9 mouse cellular contexts compared by ENCODE assay signal in the genomic region with DNA sequence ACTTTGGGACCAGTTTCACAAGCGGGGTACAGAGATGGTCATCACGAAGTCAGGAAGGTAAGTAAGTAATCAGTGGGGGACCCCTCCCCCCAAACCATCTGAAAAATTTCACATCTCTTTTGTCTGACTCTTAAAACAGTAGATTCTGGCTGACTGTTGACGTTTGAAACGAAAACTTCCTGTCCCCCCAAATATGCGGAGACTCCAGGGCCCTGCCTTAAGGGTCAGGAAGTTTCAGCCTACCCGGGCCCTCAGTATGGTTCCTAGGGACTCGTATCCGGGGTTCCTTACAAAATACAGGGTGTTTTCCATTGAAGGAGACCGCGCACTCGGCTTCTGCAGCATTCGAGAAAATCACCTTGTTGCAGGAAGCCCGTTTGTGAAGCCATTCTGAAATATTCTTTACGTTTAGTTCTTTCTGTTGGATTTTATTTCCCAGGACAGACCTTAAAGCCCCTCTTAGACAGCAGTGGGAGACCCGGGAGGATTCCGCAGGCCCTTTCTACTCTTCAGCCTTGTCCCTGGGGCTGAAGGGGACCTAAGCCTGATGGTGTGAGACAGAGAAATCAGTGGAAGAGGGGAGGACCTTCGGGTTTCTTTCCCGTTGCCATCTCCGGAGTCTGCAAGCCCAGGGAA. TPM values are rescaled to one million over a fixed set of nuclear protein-coding genes. Genes with fewer than 3 reads are reported as not detected.
DNase-seq lines count a peak whose midpoint lies in the region; ATAC-seq and TF ChIP-seq lines count a peak whose summit lies in the region.
"Had no signal": no experiment of that assay in that cellular context is flagged by ENCODE, and none has a peak within 500 bp of the region (broad histone marks: within the 10 kb centered on the region; RNA-seq: fewer than 3 reads in every experiment).

No protein-coding gene starts in this region.

- intact Hi-C loops in left cerebral cortex, postnatal 14 days (cut with DNase I) = loop anchor here (5.0 kb wide), 3 partner anchors 170 to 795 kb away; partner anchors contain the start of gene Lhx5

- H3K9me3 ChIP-seq in kidney, postnatal 0 days (replicated peaks; ENCODE audit: low read length) = no peaks in the 10 kb centered on the region
- no peaks in the 10 kb centered on the region for H3K9me3 ChIP-seq in embryonic facial prominence, embryonic 10.5 days
- H3K9me3 ChIP-seq in hindbrain, embryonic 16.5 days (ENCODE audit: control insufficient read depth, low read length) = no peaks in the 10 kb centered on the region
- no peaks in the 10 kb centered on the region for H3K9me3 ChIP-seq in midbrain, postnatal 0 days (ENCODE audit: low read length)

- no peaks in the 10 kb centered on the region for H3K4me1 ChIP-seq in kidney, postnatal 0 days (replicated peaks; ENCODE audit: insufficient read depth, low read length)
- H3K4me1 ChIP-seq in embryonic facial prominence, embryonic 10.5 days = peaks cover 58% of the 10 kb centered on the region
- peaks cover 4% of the 10 kb centered on the region for H3K4me1 ChIP-seq in hindbrain, embryonic 16.5 days (ENCODE audit: control insufficient read depth, insufficient read depth, low read depth, low read length)
- H3K4me1 ChIP-seq in midbrain, postnatal 0 days (ENCODE audit: insufficient read depth, low read length) = 0 out of 2 replicates have a peak, but pooled peaks cover 4% of the 10 kb centered on the region

- H3K27ac ChIP-seq in kidney, postnatal 0 days = peak overlapping the region; percentile 91
- peak overlapping the region; percentile 93 for H3K27ac ChIP-seq in embryonic facial prominence, embryonic 10.5 days (replicated peaks)
- H3K27ac ChIP-seq in hindbrain, embryonic 16.5 days (ENCODE audit: low read depth, low read length) = no peak overlapping the region
- H3K27ac ChIP-seq in midbrain, postnatal 0 days (ENCODE audit: low read depth, low read length) = no peak overlapping the region

- peak overlapping the region; percentile 65 for H3K4me3 ChIP-seq in kidney, postnatal 0 days (replicated peaks; ENCODE audit: low read depth, low read length)
- H3K4me3 ChIP-seq in embryonic facial prominence, embryonic 10.5 days = peak overlapping the region; percentile 69
- H3K4me3 ChIP-seq in hindbrain, embryonic 16.5 days (ENCODE audit: low read length) = peak overlapping the region; percentile 35
- H3K4me3 ChIP-seq in midbrain, postnatal 0 days (ENCODE audit: low read depth, low read length) = peak overlapping the region; percentile 24

- 2% methylated on average over 19 of the region's 19 CpGs for WGBS in kidney, postnatal 0 days
- WGBS in embryonic facial prominence, embryonic 10.5 days = under 1% methylated on average over 19 of the region's 19 CpGs
- 2% methylated on average over 19 of the region's 19 CpGs for whole genome bisulfite sequencing in hindbrain, embryonic 16.5 days
- 2% methylated on average over 19 of the region's 19 CpGs for WGBS in midbrain, postnatal 0 days

- DNase-seq in kidney, postnatal 0 days (ENCODE audit: low spot score) = no peak
- DNase-seq in kidney, postnatal 10 days = no peak
- peak; percentile 55 for DNase-seq in embryonic facial prominence, embryonic 10.5 days (ENCODE audit: low spot score)
- DNase-seq in midbrain, postnatal 0 days (ENCODE audit: low spot score) = no peak
- DNase-seq in ovary, postnatal 14 days (ENCODE audit: low spot score) = no peak
- no peak for DNase-seq in cerebellum, adult 8-10 months
- DNase-seq in left cerebral cortex, postnatal 14 days (ENCODE audit: low spot score in 2 of 2) = no peak
- DNase-seq: thymus, adult 18-20 months had no signal

- peak overlapping the region; percentile 71 for H3K4me2 ChIP-seq in kidney, postnatal 0 days (ENCODE audit: low read length)
- no peak overlapping the region for H3K4me2 ChIP-seq in hindbrain, embryonic 16.5 days (ENCODE audit: low read length)
- H3K4me2 ChIP-seq in midbrain, postnatal 0 days (ENCODE audit: low read depth, low read length, poor library complexity, severe bottlenecking) = no peak overlapping the region

- H3K36me3 ChIP-seq in kidney, postnatal 0 days (ENCODE audit: insufficient read depth, low read length) = 0 out of 2 replicates have a peak, but pooled peaks cover 3% of the 10 kb centered on the region
- peaks cover 21% of the 10 kb centered on the region for H3K36me3 ChIP-seq in embryonic facial prominence, embryonic 10.5 days (replicated peaks)
- no peaks in the 10 kb centered on the region for H3K36me3 ChIP-seq in hindbrain, embryonic 16.5 days (ENCODE audit: control insufficient read depth, insufficient read depth, low read length)
- H3K36me3 ChIP-seq in midbrain, postnatal 0 days (ENCODE audit: insufficient read depth, low read length) = no peaks in the 10 kb centered on the region

- ATAC-seq in kidney, postnatal 0 days (replicated peaks; ENCODE audit: low FRiP score, low read depth) = no peak
- no peak for ATAC-seq in hindbrain, embryonic 16.5 days
- no peak for ATAC-seq in midbrain, postnatal 0 days (ENCODE audit: low FRiP score)

- TF ChIP-seq CTCF in kidney, postnatal 0 days (IDR thresholded peaks at IDR 0.05; ENCODE audit: low read depth) = no peak
- no peak; the same call in 1 of the 2 replicates for TF ChIP-seq CTCF in midbrain, postnatal 0 days (IDR thresholded peaks at IDR 0.05)

- peaks cover 50% of the 10 kb centered on the region for H3K27me3 ChIP-seq in kidney, postnatal 0 days (ENCODE audit: insufficient read depth, low read length)
- H3K27me3 ChIP-seq in embryonic facial prominence, embryonic 10.5 days (replicated peaks; ENCODE audit: low read depth, poor library complexity, severe bottlenecking) = peaks cover 99% of the 10 kb centered on the region
- H3K27me3 ChIP-seq in hindbrain, embryonic 16.5 days (replicated peaks; ENCODE audit: control insufficient read depth, insufficient read depth, low read length) = peaks cover 62% of the 10 kb centered on the region
- H3K27me3 ChIP-seq in midbrain, postnatal 0 days (ENCODE audit: insufficient read depth, low read length) = peaks cover 81% of the 10 kb centered on the region

- peak overlapping the region; percentile 79 for H3K9ac ChIP-seq in kidney, postnatal 0 days (ENCODE audit: low read depth, low read length)
- no peak overlapping the region for H3K9ac ChIP-seq in hindbrain, embryonic 16.5 days (ENCODE audit: low read depth, low read length)
- no peak overlapping the region for H3K9ac ChIP-seq in midbrain, postnatal 0 days (replicated peaks; ENCODE audit: low read length, poor library complexity, severe bottlenecking)

RNA-seq across cellular contexts. Expression of gene Tbx3, which starts 2.0 kb away (rescaled TPM):
- polyA plus RNA-seq in kidney, postnatal 0 days (2015; fragmentation: Nextera tagmentation; extraction: Ambion mirVana) = 32.9 and 36.8 TPM in 2 replicates
- 58.3 and 64.8 TPM in 2 replicates for polyA plus RNA-seq in embryonic facial prominence, embryonic 10.5 days (2016; fragmentation: Nextera tagmentation; extraction: Ambion mirVana)
- 2.9 and 5.0 TPM in 2 replicates for polyA plus RNA-seq in hindbrain, embryonic 16.5 days (2015; fragmentation: Nextera tagmentation; extraction: Ambion mirVana)
- total RNA-seq in midbrain, postnatal 0 days (2014; rRNA removed) = 1.1 and 3.9 TPM in 2 replicates
- 2.0 and 4.0 TPM in 2 replicates for polyA plus RNA-seq in midbrain, postnatal 0 days (2015; fragmentation: Nextera tagmentation; extraction: Ambion mirVana)
- total RNA-seq in left cerebral cortex, postnatal 14 days (2021) = 1 to 10 TPM; 3.6 to 5.0 TPM

Comparison
In these comparisons a context has a peak if more than half of its experiments do, and no peak if none do; other contexts are left out.
1. H3K27ac ChIP-seq: peak in kidney, postnatal 0 days (single experiment) and embryonic facial prominence, embryonic 10.5 days (single experiment); none in hindbrain, embryonic 16.5 days (single experiment) and midbrain, postnatal 0 days (single experiment).
2. Peak in every context shown above with its lines, with median percentiles within 50 percentile points of each other: H3K4me3 ChIP-seq.